Mouse (Mus musculus) megakaryocyte, embryonic 14.5 days (primary cell): ENCODE data around the gene Tmem202.

ENCODE experiments used
- FLI1 ChIP-seq: IDR thresholded peaks from 2 replicates; pipeline ENCODE4 v1.6.1; 2012; ENCODE audit warnings: low read length, inconsistent platforms, mixed read lengths
- GATA1 ChIP-seq: IDR thresholded peaks from 3 replicates; pipeline ENCODE4 v1.6.1; 2012; ENCODE audit warnings: mixed read lengths, low read length, inconsistent platforms, borderline replicate concordance

DNA sequence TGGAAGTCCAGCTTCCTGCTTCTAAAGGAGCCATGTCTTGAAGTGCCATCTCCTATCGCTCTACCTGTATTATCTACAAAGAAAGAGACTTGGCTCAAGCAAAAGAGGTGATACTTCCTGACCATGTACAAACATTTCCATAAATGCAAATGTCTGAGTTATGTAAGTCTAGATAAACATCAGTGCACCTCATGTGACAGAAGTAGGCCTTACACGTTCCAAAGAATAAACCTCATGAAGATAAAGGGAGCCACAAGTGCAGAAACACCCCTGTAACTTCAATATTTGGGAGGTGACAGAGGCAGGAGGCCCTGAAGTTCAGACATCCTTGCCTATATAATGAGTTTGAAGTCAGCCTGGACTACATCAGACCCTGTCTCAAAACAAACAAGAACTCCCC is 32.2 kb upstream of the Tmem202 start:
- no peak for TF ChIP-seq GATA1
- TF ChIP-seq FLI1: no peak
